ENCODE assay signal across 29 mouse cellular contexts in the genomic region with DNA sequence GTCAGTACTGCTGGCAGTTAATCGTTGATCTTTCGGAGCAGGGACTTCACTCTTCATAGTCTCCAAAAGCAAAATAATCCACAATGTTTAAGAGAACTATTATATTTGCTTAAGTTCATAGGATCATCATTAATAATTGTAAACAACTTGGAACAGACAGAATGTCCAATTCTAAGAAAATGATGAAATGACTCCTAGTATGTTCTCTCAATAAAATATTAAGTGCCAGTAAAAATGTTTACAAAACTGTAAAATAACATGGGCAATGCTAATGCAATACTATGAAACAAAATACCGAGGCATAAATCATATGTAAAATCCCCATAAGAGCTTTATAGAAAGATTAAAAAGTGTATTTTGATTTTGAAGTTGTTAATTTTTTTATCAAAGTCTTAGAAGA.
"Had no signal": no experiment of that assay in that cellular context is flagged by ENCODE, and none has a peak within 500 bp of the region (broad histone marks: within the 10 kb centered on the region; RNA-seq: fewer than 3 reads in every experiment).

No protein-coding gene starts in this region.

- H3K4me3 ChIP-seq: embryonic facial prominence, embryonic 10.5 days; embryonic facial prominence, embryonic 12.5 days; embryonic facial prominence, embryonic 13.5 days; embryonic facial prominence, embryonic 15.5 days; erythroblast, embryonic 14.5 days; forebrain, embryonic 10.5 days; forebrain, embryonic 12.5 days; forebrain, embryonic 13.5 days; forebrain, embryonic 15.5 days; gastrocnemius, adult 2 months; heart, adult 2 months had no signal

- H3K27ac ChIP-seq: embryonic facial prominence, embryonic 10.5 days; embryonic facial prominence, embryonic 12.5 days; embryonic facial prominence, embryonic 13.5 days; embryonic facial prominence, embryonic 15.5 days; forebrain, embryonic 10.5 days; forebrain, embryonic 12.5 days; forebrain, embryonic 13.5 days; forebrain, embryonic 15.5 days; gastrocnemius, adult 2 months; heart, adult 2 months had no signal

- ATAC-seq: forebrain, embryonic 13.5 days; forebrain, embryonic 14.5 days; forebrain, embryonic 15.5 days; forebrain, embryonic 16.5 days; forebrain, postnatal 0 days had no signal

- H3K4me2 ChIP-seq: embryonic facial prominence, embryonic 12.5 days; embryonic facial prominence, embryonic 13.5 days; embryonic facial prominence, embryonic 15.5 days; forebrain, embryonic 12.5 days; forebrain, embryonic 13.5 days; forebrain, embryonic 15.5 days had no signal

- H3K36me3 ChIP-seq: embryonic facial prominence, embryonic 10.5 days; embryonic facial prominence, embryonic 12.5 days; embryonic facial prominence, embryonic 13.5 days; embryonic facial prominence, embryonic 15.5 days; forebrain, embryonic 10.5 days; forebrain, embryonic 12.5 days; forebrain, embryonic 15.5 days had no signal

- H3K9ac ChIP-seq: embryonic facial prominence, embryonic 12.5 days; embryonic facial prominence, embryonic 13.5 days; embryonic facial prominence, embryonic 15.5 days; forebrain, embryonic 12.5 days; forebrain, embryonic 13.5 days; forebrain, embryonic 15.5 days; forebrain, postnatal 0 days had no signal

- DNase-seq: cerebellum, adult 2 months; cerebellum, adult 8-10 months; cerebellum, adult 9-10 months; cerebellum, adult 9-11 months; cerebellum, postnatal 10 days; cerebellum, postnatal 14 days; cerebellum, postnatal 25 days; cerebellum, postnatal 36 days; embryo, embryonic 11 days; forebrain, postnatal 0 days; gastrocnemius, adult 2 months; gastrocnemius, postnatal 10 days; gastrocnemius, postnatal 14 days; gastrocnemius, postnatal 25 days; gastrocnemius, postnatal 36 days; heart, adult 11 months; heart, adult 18-20 months; heart, adult 2 months had no signal

- H3K27me3 ChIP-seq: embryonic facial prominence, embryonic 12.5 days; embryonic facial prominence, embryonic 13.5 days; embryonic facial prominence, embryonic 15.5 days; forebrain, embryonic 12.5 days; forebrain, embryonic 13.5 days; forebrain, embryonic 15.5 days had no signal

- H3K9me3 ChIP-seq: embryonic facial prominence, embryonic 10.5 days; embryonic facial prominence, embryonic 12.5 days; embryonic facial prominence, embryonic 13.5 days; embryonic facial prominence, embryonic 15.5 days; forebrain, embryonic 10.5 days; forebrain, embryonic 12.5 days; forebrain, embryonic 13.5 days; forebrain, embryonic 15.5 days had no signal

- H3K4me1 ChIP-seq: embryonic facial prominence, embryonic 10.5 days; embryonic facial prominence, embryonic 12.5 days; embryonic facial prominence, embryonic 13.5 days; embryonic facial prominence, embryonic 15.5 days; forebrain, embryonic 10.5 days; forebrain, embryonic 12.5 days; forebrain, embryonic 13.5 days; forebrain, embryonic 15.5 days had no signal
